Mouse (Mus musculus) spleen, adult 2 months (tissue): ENCODE measurements around the gene Cmklr1.

Source experiments
- CTCF ChIP-seq: fragments of 200-500 bp; IDR thresholded peaks from 2 replicates; pipeline ENCODE4 v1.5.1; 2011; ENCODE audit warnings: mild to moderate bottlenecking, inconsistent platforms; ENCODE audit not compliant: insufficient read depth, insufficient read length, insufficient replicate concordance; ENCODE audit errors: extremely low read depth
- POLR2A ChIP-seq: fragments of 200-500 bp; IDR thresholded peaks from 2 replicates; pipeline ENCODE4 v1.6.1; 2011; ENCODE audit warnings: low read depth, low read length, inconsistent platforms

DNA sequence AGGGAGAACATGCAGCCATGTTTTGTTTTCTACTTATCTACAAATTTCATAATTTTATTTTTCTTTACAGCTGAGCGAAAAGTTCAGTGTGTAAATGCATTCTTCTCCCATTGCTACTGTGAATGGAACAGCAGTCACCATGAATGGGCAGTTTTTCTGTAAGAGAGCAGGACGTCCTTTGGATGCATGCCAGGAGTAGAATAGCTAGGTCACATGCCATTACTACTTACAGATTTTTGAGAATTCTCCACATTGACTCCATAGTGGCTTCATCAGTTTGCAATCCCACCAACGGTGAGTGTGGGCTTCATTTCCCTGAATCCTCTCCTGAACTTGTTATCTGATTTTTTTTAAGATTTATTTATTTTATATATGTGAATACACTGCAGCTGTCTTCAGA lies 19.9 kb upstream of the Cmklr1 start:
- TF ChIP-seq CTCF (no peak), POLR2A (no peak)
